Mouse (Mus musculus) liver, embryonic 16.5 days (tissue): ENCODE data around the gene Washc4. TPM values are rescaled to one million over a fixed set of nuclear protein-coding genes. Genes with fewer than 3 reads are reported as not detected.

ENCODE experiments used
- ATAC-seq: fragments of 200-750 bp; cut with Nextera tagmentation; 2 replicates; pipeline ENCODE4 v1.8.0; 2017; ENCODE audit warnings: low read depth, mild to moderate bottlenecking, moderate number of reproducible peaks, moderate library complexity
- H3K27ac ChIP-seq: fragments of 300-500 bp; sonication (generic); 2 replicates; pipeline ENCODE4 v1.5.1; 2014; ENCODE audit warnings: mild to moderate bottlenecking, low read length
- H3K27me3 ChIP-seq: fragments of 300-500 bp; sonication (generic); 2 replicates; pipeline ENCODE4 v1.6.1; 2014; ENCODE audit warnings: low read depth, low read length, mixed read lengths; ENCODE audit not compliant: control insufficient read depth, insufficient read depth
- H3K36me3 ChIP-seq: fragments of 300-500 bp; sonication (generic); 2 replicates; pipeline ENCODE4 v1.6.1; 2014; ENCODE audit warnings: mild to moderate bottlenecking; ENCODE audit not compliant: control insufficient read depth, insufficient read depth
- H3K4me1 ChIP-seq: fragments of 300-500 bp; sonication (generic); 2 replicates; pipeline ENCODE4 v1.6.1; 2014; ENCODE audit warnings: low read depth, low read length, mixed read lengths; ENCODE audit not compliant: control insufficient read depth
- H3K4me2 ChIP-seq: fragments of 300-500 bp; sonication (generic); 2 replicates; pipeline ENCODE4 v1.6.1; 2014; ENCODE audit warnings: low read depth, low read length, mixed read lengths
- H3K4me3 ChIP-seq: fragments of 300-500 bp; sonication (generic); 2 replicates; pipeline ENCODE4 v1.5.1; 2014; ENCODE audit warnings: low read depth, mild to moderate bottlenecking, low read length
- H3K9ac ChIP-seq: fragments of 300-500 bp; sonication (generic); 2 replicates; pipeline ENCODE4 v1.6.1; 2014; ENCODE audit warnings: low read depth, low read length
- H3K9me3 ChIP-seq: fragments of 300-500 bp; sonication (generic); replicated peaks from 2 replicates; pipeline ENCODE4 v1.6.1; 2016; ENCODE audit warnings: low read length; ENCODE audit not compliant: control insufficient read depth
- WGBS: fragments of 180-500 bp; shearing (Covaris S2); extraction: QIAGEN DNeasy Blood & Tissue Kit; methylation state at CpG from one replicate; pipeline ENCODE4 v1.1.7; 2014; ENCODE audit not compliant: insufficient replicate concordance; 5-methylcytosine and 5-hydroxymethylcytosine counted together
- polyA plus RNA-seq: library from polyadenylated mRNA; unstranded; fragments of >200 nt; fragmentation: Nextera tagmentation; extraction: Ambion mirVana; gene quantifications from 2 replicates; pipeline ENCODE4 v1.2.1, GENCODE M21; 2015

Washc4 gene
- polyA plus RNA-seq, 1 experiment from 2014 or later = 9.2 TPM

DNA sequence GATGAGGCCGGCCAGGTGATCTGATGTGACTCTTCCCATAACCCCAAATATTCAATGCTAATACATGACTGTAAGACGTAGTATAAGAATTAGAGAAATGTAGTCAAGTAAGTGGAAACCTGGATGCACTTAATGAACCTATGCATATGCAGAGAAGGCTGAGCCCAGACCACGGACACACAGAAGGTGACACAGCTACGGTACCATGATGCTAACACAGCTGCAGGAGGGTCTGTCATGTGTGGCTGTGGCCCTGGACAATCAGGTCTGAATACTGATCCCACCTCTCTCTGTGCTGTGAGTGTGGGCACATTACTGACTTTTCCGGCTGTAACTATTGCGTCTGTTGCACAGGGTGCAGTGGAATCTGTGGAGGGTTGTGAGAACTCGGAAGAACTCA lies 67.0 kb downstream of the Washc4 start:
- ATAC-seq = no peak
- Histone ChIP-seq H3K27me3 (no peaks in the 10 kb centered on the region), H3K4me2 (no peak overlapping the region), H3K9ac (no peak overlapping the region), H3K36me3 (peaks cover 3% of the 10 kb centered on the region), H3K4me3 (no peak overlapping the region), H3K9me3 (no peaks in the 10 kb centered on the region), H3K27ac (no peak overlapping the region), H3K4me1 (no peaks in the 10 kb centered on the region)
- WGBS = 78% methylated on average over 7 of the region's 7 CpGs

DNA sequence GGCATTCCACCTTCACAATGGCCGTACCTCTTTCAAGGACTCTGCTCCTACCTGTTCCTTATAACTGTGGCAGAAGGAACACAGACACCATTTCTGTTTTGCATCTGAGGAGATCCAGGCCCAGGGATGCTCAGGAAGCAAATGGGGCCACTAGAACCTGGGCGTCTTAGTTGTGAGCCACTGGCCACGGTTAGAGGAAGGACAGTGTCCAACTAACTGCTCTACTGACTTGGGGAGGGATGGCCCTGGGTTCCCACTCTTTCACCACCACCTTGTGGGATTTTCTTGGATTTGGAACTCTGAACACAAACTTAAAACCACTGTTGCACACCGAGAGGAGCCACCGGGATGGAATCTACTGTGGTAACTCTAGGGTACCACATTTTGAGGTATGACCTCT lies 68.3 kb downstream of the Washc4 start:
- 71% methylated on average over 5 of the region's 5 CpGs for WGBS
- H3K27me3 ChIP-seq = no peaks in the 10 kb centered on the region
- no peaks in the 10 kb centered on the region for H3K9me3 ChIP-seq
- no peak overlapping the region for H3K9ac ChIP-seq
- no peak overlapping the region for H3K4me3 ChIP-seq
- peaks cover 3% of the 10 kb centered on the region; the same call in 1 of the 2 replicates for H3K36me3 ChIP-seq
- no peak overlapping the region for H3K27ac ChIP-seq
- H3K4me2 ChIP-seq = no peak overlapping the region
- no peak for ATAC-seq
- H3K4me1 ChIP-seq = no peaks in the 10 kb centered on the region

DNA sequence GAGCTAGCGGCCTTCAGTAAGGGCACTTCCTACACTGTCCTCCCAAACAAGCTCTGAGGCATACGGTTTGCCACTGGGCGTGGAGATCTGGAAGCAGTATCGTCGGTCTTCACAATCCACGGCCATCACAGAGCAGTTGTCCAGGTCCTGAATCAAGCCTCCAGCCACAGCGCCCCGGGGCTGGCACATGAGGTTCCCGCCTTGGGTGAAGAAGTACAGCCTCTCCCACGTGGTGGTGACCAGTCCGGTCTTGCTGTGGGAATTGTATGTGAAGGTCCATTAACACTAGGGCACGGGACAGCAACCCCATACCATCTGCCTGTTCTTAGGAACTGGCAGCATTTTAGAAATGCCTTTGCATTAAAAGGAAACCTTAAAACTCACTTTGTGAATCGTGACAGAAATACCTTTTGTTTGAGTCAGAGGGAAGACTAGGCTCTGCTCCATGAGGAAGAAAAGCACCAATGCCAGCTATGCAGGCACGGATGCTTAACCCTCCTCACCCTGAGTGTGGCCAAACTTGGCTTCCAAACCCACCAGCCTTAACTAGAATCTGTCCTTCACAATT lies 69.2 kb downstream of the Washc4 start:
- H3K9me3 ChIP-seq = no peaks in the 10 kb centered on the region
- H3K36me3 ChIP-seq = peaks cover 3% of the 10 kb centered on the region; the same call in 1 of the 2 replicates
- no peak for ATAC-seq
- no peaks in the 10 kb centered on the region for H3K4me1 ChIP-seq
- WGBS = 75% methylated on average over 14 of the region's 14 CpGs
- no peak overlapping the region for H3K4me2 ChIP-seq
- no peak overlapping the region for H3K4me3 ChIP-seq
- H3K9ac ChIP-seq = no peak overlapping the region
- H3K27ac ChIP-seq = no peak overlapping the region
- no peaks in the 10 kb centered on the region for H3K27me3 ChIP-seq

DNA sequence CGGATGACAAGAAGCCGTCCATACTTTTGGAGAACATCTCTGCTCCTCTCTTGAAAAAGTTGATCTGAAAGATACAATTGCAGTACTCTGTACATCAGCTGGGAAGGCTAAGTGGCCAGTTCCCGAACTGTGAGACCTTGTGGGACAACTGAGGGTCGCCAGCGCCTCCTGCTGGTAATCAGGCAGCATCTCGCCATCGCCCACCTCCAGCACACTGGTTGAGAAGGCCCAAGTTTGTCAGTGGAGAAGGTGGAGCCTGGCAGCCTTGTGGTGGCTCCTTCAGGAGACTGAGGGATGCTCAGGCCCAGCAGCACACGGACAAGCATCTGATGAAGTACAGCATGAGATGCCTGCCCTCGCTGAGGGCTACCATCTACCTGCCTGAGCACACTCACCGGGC lies 73.8 kb downstream of the Washc4 start:
- H3K27ac ChIP-seq = no peak overlapping the region
- no peak for ATAC-seq
- H3K4me1 ChIP-seq = no peaks in the 10 kb centered on the region
- H3K4me3 ChIP-seq = no peak overlapping the region
- H3K27me3 ChIP-seq = no peaks in the 10 kb centered on the region
- H3K9me3 ChIP-seq = no peaks in the 10 kb centered on the region
- no peak overlapping the region for H3K9ac ChIP-seq
- no peak overlapping the region for H3K4me2 ChIP-seq
- 52% methylated on average over 10 of the region's 10 CpGs for WGBS
- H3K36me3 ChIP-seq = no peaks in the 10 kb centered on the region

DNA sequence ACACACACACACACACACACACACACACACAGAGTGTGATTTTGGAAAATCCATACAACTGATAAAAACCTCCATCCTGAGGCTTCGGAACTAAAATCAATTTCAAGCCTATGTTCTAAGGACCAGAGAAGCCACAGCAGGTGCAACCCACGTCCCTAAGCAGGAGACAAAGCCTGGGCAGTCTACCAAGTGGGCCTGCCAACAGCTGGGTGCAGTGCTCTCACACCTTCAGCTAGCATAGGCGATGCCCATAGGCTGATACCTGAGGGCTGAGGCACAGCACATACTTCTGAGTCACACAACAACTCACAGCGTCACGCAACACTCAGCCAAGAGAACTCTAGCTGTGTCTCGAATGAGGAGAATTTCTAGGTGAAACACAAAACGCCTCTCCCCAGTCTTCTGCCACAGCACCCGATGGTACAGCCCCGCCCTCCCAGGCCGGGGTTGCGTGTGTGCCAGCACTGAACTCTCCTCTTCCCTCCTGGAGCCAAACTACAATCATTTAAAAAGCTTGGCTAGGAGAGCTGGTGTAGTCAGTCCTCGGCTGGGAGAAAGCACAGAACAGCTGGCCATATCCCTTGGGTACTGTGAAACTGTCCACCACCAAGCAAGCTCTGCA lies 75.4 kb downstream of the Washc4 start:
- Histone ChIP-seq H3K27ac (no peak overlapping the region), H3K4me3 (no peak overlapping the region), H3K27me3 (no peaks in the 10 kb centered on the region), H3K4me1 (no peaks in the 10 kb centered on the region), H3K9ac (no peak overlapping the region), H3K4me2 (no peak overlapping the region), H3K9me3 (no peaks in the 10 kb centered on the region), H3K36me3 (no peaks in the 10 kb centered on the region)
- no peak for ATAC-seq
- WGBS = 67% methylated on average over 12 of the region's 12 CpGs

DNA sequence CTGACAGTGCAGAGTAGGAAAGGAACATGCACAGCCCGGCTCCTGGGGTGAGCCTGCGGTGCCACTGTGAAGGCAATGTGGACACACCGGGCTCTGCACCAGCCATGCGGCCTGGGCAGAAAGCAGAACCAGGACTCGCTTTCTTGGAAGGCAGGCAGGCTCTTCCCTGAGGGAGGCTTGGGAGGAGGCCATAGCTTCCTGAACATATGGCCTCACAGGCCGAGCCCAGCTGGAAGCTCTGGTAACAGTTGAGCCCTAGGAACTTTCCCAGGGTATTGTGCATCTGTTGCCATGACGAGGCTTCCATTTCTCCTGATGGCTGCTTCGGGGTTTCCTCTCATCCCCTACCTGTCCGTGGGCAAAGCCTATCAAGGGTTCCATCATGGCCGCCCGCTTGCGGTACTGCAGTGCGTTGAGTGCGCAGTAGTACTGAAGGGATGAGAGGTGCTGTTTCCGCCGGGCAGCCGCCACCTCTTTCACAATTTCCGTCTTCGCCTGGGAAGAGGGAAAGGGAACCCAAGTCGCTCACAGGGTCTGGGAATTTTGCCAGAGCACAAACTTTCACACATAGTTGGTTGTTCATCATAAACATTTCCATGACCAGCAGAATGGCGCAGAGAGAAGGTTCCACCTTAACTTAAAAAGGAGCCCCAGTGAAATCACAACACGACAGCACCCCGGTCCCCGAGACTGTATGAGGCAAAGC lies 77.0 kb downstream of the Washc4 start:
- Histone ChIP-seq H3K4me1 (no peaks in the 10 kb centered on the region), H3K27ac (no peak overlapping the region), H3K4me3 (no peak overlapping the region), H3K4me2 (no peak overlapping the region), H3K9ac (no peak overlapping the region), H3K9me3 (no peaks in the 10 kb centered on the region), H3K27me3 (no peaks in the 10 kb centered on the region), H3K36me3 (no peaks in the 10 kb centered on the region)
- no peak for ATAC-seq
- 74% methylated on average over 24 of the region's 24 CpGs for WGBS

DNA sequence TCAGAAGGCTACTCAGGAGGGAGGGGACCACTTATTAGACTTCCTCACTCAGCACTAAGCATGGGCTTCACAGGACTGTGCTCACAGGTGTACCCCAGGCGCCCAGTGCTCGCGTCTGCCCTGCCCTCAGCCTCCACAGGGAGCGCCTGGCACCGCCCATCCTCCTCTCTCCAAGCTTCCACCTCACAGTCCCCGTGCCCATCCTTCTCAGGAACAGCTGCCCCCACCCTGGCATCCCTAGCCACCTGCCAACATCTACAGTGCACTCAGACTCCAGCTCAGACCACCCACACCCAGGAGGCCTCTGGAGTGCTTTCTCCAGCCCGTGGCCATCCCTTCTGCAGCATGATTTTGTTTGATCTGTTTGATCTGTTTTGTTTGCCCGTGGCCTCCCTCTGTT lies 80.5 kb downstream of the Washc4 start:
- no peak for ATAC-seq
- Histone ChIP-seq H3K27me3 (no peaks in the 10 kb centered on the region), H3K27ac (no peak overlapping the region), H3K9me3 (no peaks in the 10 kb centered on the region), H3K9ac (no peak overlapping the region), H3K4me3 (no peak overlapping the region), H3K4me2 (no peak overlapping the region), H3K4me1 (no peaks in the 10 kb centered on the region), H3K36me3 (no peaks in the 10 kb centered on the region)
- 67% methylated on average over 8 of the region's 8 CpGs for WGBS

DNA sequence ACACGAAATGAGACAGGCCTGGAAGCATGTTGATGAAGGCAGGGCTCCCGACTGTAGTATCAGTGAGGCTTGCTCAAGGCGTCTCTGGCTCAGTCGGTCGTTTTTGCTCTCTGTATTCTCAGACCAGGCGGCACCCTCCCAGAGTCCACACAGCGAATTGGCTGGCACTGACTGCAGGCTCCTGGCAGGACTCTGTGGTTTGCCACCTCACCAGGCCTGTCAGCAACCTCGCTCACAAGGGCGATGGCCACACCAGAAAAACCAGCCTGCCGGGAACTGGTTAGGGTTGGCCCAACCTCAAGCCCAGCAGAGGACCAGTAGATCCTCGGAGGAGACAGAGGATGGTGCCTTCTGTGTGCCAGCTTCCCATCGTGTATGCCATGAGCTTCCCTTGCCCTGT lies 81.3 kb downstream of the Washc4 start:
- Histone ChIP-seq H3K36me3 (no peaks in the 10 kb centered on the region), H3K9me3 (no peaks in the 10 kb centered on the region), H3K27me3 (no peaks in the 10 kb centered on the region), H3K27ac (no peak overlapping the region), H3K4me1 (no peaks in the 10 kb centered on the region), H3K9ac (no peak overlapping the region), H3K4me3 (no peak overlapping the region), H3K4me2 (no peak overlapping the region)
- WGBS = 72% methylated on average over 12 of the region's 12 CpGs
- ATAC-seq = no peak

DNA sequence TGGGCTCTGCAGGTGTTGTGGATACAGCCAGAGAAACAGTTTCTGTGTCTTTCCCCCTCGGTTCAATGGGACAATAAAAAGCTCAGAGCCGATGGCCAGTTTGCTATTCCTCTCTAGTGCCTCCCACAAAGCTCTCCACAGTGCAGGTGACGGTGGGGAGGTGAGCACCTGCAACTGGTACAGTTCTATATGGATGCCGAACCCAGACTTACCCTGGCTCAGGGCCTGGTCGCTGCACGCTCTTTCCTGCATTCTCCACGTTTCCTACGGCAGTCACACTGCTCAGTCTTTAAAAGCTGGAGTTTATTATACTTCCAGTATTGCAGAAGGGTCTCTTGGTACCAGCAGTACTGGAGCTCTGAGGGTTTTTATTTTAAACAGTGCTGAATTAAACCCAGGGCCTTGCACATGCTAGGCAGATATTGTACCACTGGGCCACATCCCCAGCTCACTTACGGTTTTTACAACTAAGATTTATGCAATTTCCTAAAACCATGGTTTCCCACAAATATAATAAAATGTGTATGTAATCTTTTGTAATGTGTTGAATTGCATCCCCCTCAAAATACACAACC lies 83.6 kb downstream of the Washc4 start:
- no peak for ATAC-seq
- WGBS = 74% methylated on average over 9 of the region's 9 CpGs

More for the DNA sequence above, 83.6 kb downstream of the Washc4 start:
- Histone ChIP-seq H3K27me3 (no peaks in the 10 kb centered on the region), H3K4me2 (no peak overlapping the region), H3K4me3 (no peak overlapping the region), H3K4me1 (no peaks in the 10 kb centered on the region), H3K36me3 (no peaks in the 10 kb centered on the region), H3K9ac (no peak overlapping the region), H3K9me3 (no peaks in the 10 kb centered on the region), H3K27ac (no peak overlapping the region)
